Mouse (Mus musculus): Measurements from ENCODE around the gene Stpg4.

Gene Stpg4

GRCm38 (mm10) chr17:87350471-87351240 lies 76.9 kb downstream of the Stpg4 start:
- DNase-seq (ENCODE audit: low spot score): no peak

- no peak for DNase-seq (ENCODE audit: low spot score)
These were observed 78.0 kb downstream of the Stpg4 start for GRCm38 (mm10) chr17:87349575-87349974.

- no peak for DNase-seq (ENCODE audit: low spot score)
These were observed 78.5 kb downstream of the Stpg4 start for GRCm38 (mm10) chr17:87349069-87349468.

- DNase-seq (ENCODE audit: low spot score): no peak
These were observed 79.2 kb downstream of the Stpg4 start for GRCm38 (mm10) chr17:87348353-87348752.

GRCm38 (mm10) chr17:87345252-87345593 lies 82.3 kb downstream of the Stpg4 start:
- DNase-seq (ENCODE audit: low spot score): no peak

- no peak for DNase-seq (ENCODE audit: low spot score)
These were observed 82.9 kb downstream of the Stpg4 start for GRCm38 (mm10) chr17:87344441-87345251.

- DNase-seq (ENCODE audit: low spot score): no peak
These were observed 84.4 kb downstream of the Stpg4 start for GRCm38 (mm10) chr17:87343060-87343703.
